Mouse (Mus musculus): ENCODE measurements around the gene Tars. TPM values are rescaled to one million over a fixed set of nuclear protein-coding genes. Genes with fewer than 3 reads are reported as not detected.

The Tars gene
- polyA plus RNA-seq, 1 experiment from 2014 or later, result 88.0 TPM

GRCm38 (mm10) chr15:11355865-11356264, 43.6 kb downstream of the Tars start:
- DNase-seq (ENCODE audit: extremely low spot score, low spot score), result no peak
- Histone ChIP-seq H3K4me3 (no peak overlapping the region), H3K4me1 (no peaks in the 10 kb centered on the region), H3K9me3 (no peaks in the 10 kb centered on the region), H3K27ac (no peak overlapping the region), H3K36me3 (replicated peaks) (no peaks in the 10 kb centered on the region), H3K27me3 (ENCODE audit: poor library complexity, severe bottlenecking) (no peaks in the 10 kb centered on the region)
- 60% methylated on average over 3 of the region's 3 CpGs for WGBS

GRCm38 (mm10) chr15:11339467-11340180, 59.8 kb downstream of the Tars start:
- no peak for DNase-seq (ENCODE audit: extremely low spot score, low spot score)
- no peaks in the 10 kb centered on the region for H3K36me3 ChIP-seq (replicated peaks)
- no peaks in the 10 kb centered on the region for H3K9me3 ChIP-seq
- 85% methylated on average over 7 of the region's 7 CpGs for WGBS
- no peaks in the 10 kb centered on the region for H3K27me3 ChIP-seq (ENCODE audit: poor library complexity, severe bottlenecking)
- H3K4me3 ChIP-seq, result no peak overlapping the region
- no peak overlapping the region for H3K27ac ChIP-seq
- peaks cover 7% of the 10 kb centered on the region; the same call in 1 of the 2 replicates for H3K4me1 ChIP-seq

All from forebrain, embryonic 10.5 days (tissue).